Mouse (Mus musculus) adrenal gland (tissue): ENCODE measurements at regions not wholly inside any gene's neighbourhood (a gene's known extent, or its start where the extent isn't known, plus 50 kb on each side); places are given as distances from the start of the nearest gene placed in this dataset.

ENCODE experiments used
- intact Hi-C: fragments of 180-260 bp; cut with DNase I; formaldehyde crosslinking; loops from one replicate; pipeline ENCODE4 v1.15.1; 2025

DNA sequence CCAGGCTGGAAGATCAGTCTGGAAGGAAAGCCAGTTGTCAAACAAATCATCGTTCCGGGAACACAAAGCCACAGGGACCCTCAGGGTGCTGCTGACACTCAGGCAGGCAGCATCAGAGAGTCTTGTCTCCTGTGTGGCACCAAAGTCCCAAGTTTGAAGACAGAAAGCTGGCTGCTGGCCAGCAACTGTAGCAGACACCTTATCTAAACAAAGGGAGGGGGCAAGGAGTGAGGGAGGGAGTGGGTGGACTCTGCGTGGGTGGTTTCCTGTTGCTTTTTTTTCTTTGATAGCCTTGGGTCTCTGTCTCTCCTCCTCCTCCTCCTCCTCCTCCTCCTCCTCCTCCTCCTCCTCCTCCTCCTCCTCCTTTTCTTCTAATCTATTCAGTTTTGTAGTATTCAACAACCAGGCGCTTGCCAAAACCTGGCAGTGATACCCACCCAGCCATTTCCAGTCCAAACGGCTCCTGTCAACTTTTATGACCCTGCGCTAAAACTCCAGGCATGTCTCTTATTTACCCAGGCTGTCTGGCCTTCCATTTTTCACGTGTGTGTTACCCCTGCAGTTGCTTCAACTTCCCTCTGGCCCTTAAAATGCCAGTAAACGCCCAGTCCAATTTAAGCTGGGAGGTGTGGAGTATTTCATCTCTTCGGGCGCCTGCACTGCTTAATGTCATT is 266.4 kb downstream of the Bcor start:
- intact Hi-C loops = no loop called here

GRCm38 (mm10) chrX:11894280-11894662 is 265.9 kb downstream of the Bcor start:
- intact Hi-C loops = no loop called here

DNA sequence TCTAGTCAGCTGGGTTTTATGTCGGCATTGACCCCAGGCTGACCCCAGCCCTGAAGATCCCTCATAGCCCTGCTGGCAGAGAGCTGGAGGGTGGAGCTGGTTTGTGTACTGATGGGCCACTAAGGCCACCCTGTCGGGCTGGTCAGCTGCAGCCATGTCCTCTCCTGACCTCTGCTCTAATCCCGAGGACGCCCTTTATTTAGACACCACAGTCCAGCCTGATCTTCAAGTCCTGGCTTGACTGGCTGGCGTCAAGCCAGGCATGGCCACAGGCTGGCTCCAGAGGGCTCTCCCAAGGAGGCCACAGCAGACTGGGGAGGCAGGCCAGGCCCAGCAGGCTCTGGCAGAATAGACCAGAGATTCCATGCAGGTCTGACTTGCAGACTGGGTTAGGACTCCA is 264.8 kb downstream of the Bcor start:
- intact Hi-C loops = no loop called here

DNA sequence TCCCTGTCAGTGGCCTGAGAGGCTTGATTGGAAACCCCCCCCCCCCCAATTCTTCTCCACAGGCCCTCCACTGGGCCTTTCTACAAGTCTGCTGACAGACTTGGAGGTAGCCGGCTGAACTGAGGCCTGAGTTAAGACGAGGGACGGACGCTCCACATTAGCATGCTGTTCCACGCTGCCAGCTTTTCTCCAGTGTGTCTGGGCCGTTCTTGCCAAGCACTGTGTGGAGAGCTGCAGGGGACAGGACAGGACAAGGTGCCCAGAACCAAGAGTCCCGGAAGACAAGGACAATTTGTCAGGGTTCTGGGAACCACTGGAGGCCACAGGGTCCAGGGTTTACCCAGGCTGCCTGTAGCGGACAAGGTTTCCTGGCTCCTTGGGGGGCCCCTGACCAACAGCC is 261.9 kb downstream of the Bcor start:
- intact Hi-C loops = no loop called here

GRCm38 (mm10) chrX:11899051-11899450 is 261.1 kb downstream of the Bcor start:
- intact Hi-C loops = no loop called here

GRCm38 (mm10) chrX:11899914-11900313 is 260.2 kb downstream of the Bcor start:
- intact Hi-C loops = no loop called here

- intact Hi-C loops = no loop called here
Observed at GRCm38 (mm10) chrX:11901791-11902190, 258.4 kb downstream of the Bcor start.

GRCm38 (mm10) chrX:11903116-11903700 is 256.9 kb downstream of the Bcor start:
- intact Hi-C loops = no loop called here

DNA sequence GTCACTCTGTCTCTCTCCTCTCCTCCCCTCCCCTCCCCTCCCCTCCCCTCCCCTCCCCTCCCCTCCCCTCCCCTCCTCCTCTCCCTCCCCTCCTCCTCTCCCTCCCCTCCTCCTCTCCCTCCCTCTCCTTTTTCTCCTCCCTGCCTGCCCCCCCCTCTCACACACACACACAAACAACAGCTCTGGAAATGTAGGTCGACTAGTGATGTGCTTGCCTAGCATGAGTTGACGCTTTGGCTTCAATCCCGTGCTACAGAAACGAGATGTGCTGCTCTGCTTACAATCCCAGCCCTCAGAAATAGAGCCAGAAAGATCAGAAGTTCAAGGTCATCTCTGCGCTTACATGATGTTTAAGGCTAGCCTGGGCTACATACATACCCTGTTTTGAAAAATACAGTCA is 254.9 kb downstream of the Bcor start:
- intact Hi-C loops = no loop called here

DNA sequence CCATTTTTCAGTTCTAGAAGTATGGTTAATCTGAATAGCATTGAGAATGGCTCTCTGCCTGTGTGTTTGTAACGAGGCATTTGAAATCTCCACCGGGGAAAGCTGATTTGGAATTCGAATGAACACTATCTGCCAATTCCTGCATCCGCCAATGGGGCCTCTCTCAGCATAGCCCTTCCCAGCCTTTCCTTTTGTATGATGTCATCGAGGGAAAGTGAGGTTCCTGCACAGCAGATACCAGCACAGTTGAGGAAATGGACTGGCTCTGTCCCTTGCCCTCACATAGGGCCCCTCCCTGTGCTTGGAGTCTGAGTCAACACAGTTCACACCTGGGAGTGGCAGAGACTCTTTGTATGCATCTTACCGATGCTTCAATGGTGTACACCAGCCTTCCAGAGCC is 253.0 kb downstream of the Bcor start:
- intact Hi-C loops = no loop called here

- intact Hi-C loops = no loop called here
Observed at GRCm38 (mm10) chrX:11915984-11916383, 244.2 kb downstream of the Bcor start.

GRCm38 (mm10) chrX:11920231-11920630 is 239.9 kb downstream of the Bcor start:
- intact Hi-C loops = no loop called here

DNA sequence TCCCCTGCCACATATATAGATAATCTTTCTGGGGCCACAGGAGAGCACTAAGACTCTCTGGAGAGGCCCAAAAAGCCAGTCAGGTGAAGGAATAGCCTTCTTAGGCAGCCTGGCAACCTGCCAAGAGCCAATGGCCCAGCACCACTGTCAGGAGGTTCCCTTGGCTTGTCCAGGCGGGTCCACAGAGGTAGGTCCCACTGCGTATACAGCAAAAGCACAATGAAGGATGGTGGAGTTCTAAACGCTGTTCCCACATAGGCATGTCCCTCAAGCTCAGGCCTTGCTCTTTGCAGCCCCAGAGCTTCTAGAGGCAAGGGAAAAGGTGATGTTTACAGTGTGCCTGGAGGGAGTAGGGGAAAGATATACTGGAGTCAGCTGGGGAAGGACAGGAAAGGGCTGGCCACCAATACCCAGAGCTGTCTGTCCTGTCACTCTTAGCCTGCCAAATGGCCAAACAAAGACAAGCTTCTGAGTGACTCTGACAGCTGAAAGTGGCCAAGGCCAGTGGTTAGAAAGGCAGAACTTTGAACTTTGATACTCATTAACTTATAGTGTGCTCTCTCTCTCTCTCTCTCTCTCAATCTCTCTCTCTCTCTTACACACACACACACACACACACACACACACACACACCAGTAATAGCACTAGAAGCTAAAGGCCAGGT is 235.4 kb downstream of the Bcor start:
- intact Hi-C loops = no loop called here

DNA sequence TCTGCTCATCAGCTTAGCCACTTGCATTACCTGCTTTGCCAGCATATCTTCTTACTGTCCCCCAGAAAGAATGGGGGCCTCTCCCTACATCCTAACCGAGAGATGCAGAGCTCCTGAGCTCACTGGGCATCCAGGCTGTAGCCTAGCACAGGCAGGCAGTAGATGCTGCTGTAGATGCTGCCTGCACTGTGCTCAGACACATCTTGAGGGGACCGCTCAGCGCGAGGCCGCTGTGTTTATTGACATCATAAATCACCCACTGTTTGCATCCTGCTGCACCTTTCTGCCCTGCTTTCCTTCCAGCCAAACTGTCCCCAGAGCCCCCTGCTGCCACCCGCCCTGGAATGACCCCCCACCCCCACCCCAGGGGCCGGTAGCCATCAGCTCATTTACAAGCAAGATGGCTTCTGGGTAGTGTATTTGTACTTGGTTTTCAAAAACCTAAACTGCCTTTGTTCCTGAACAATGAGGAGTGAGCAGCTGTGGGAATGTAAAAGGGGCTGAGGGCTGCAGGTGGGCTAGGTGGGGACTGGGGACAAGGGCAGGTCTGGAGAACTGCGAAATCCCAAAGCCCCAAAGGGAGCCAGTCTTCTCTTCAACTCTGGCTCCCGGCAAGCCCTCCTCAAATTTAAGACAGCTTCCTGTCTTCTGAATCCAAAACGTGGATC is 233.2 kb downstream of the Bcor start:
- intact Hi-C loops = no loop called here

- intact Hi-C loops = no loop called here
Observed at GRCm38 (mm10) chrX:11929448-11929847, 230.7 kb downstream of the Bcor start.

GRCm38 (mm10) chrX:11931432-11931831 is 228.7 kb downstream of the Bcor start:
- intact Hi-C loops = loop anchor here (10.0 kb wide), 1 partner anchor 63 kb away; no protein-coding TSS in a partner anchor

GRCm38 (mm10) chrX:11935337-11935736 is 224.8 kb downstream of the Bcor start:
- intact Hi-C loops = loop anchor here (10.0 kb wide), 1 partner anchor 59 kb away; no protein-coding TSS in a partner anchor

- intact Hi-C loops = no loop called here
Observed at GRCm38 (mm10) chrX:11940246-11940645, 219.9 kb downstream of the Bcor start.

- intact Hi-C loops = no loop called here
Observed at GRCm38 (mm10) chrX:11943367-11943766, 216.8 kb downstream of the Bcor start.

DNA sequence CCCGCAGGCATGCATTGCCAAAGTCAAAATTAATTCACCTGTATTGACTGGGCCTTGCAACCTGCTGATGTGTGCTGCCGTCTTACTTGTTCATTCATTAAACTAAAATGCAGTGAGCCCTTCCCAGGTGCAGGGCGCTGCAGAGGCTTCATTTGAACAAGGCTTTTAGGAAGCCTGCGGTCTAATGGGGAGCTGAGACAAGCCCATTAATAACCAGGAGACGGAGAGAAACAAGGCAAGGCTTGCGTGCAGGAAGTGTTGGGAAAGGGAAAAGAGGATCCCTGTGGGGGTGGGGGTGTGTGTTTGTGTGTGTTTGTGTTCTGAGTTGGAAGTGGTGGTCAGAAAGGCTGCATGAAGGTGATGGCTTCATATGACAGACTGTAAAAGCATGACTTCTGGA is 215.6 kb downstream of the Bcor start:
- intact Hi-C loops = no loop called here

DNA sequence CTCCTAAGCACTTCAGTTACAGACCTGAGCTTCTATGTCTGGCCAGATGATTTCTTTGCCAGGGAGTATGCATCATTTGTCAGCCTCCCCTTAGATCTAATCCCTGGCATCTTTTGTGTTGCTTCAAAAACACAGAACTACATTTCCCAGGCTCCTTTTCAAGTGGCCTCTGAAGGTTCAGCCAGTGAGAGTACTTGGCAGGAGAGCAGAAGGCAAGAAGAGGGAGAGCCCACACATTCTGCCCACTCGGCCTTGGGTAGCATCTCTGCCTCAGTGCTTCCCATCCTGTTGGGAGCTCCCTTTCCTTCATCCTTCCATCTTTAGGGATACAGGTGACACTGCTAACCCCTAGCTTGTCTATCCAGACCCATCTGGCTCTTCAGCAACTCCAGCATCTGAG is 214.9 kb downstream of the Bcor start:
- intact Hi-C loops = no loop called here

DNA sequence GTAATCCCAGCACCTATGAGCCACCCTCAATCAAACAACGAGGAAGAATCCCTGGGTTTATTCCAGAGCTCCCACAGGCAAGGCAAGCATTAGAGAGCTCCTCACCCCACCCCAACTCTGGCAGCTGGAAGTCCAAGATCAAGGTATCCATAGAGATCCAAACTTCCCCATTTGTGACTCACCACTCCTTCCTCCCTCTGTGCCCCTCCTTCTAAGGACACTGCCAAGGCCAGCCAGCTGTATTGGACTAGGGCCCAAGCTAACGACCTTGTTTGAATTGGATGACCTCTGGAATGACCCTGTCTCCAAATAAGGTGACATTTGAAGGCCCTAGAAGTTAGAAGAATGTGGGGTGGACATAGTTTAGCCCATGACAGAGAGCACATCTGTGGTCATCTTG is 208.0 kb downstream of the Bcor start:
- intact Hi-C loops = no loop called here
